ENCODE assay signal across 8 mouse cellular contexts in genomic region chr13:15762901-15763417, GRCm38 (mm10).
DNase-seq lines count a peak whose midpoint lies in the region; ATAC-seq and TF ChIP-seq lines count a peak whose summit lies in the region.

No protein-coding gene starts in this region.

- H3K9me3 ChIP-seq in kidney, embryonic 15.5 days (replicated peaks), result no peaks in the 10 kb centered on the region
- H3K9me3 ChIP-seq in hindbrain, embryonic 14.5 days (ENCODE audit: control insufficient read depth, low read length), result no peaks in the 10 kb centered on the region
- H3K9me3 ChIP-seq in liver, postnatal 0 days (ENCODE audit: low read length), result no peaks in the 10 kb centered on the region

- peak; percentile 76 for TF ChIP-seq CTCF in liver, postnatal 0 days (IDR thresholded peaks at IDR 0.05; ENCODE audit: low read depth)

- ATAC-seq in kidney, embryonic 15.5 days (replicated peaks; ENCODE audit: low FRiP score), result no peak
- no peak for ATAC-seq in hindbrain, embryonic 14.5 days (ENCODE audit: low FRiP score)
- no peak for ATAC-seq in liver, postnatal 0 days

- H3K9ac ChIP-seq in kidney, embryonic 15.5 days, result no peak overlapping the region
- no peak overlapping the region for H3K9ac ChIP-seq in hindbrain, embryonic 14.5 days
- no peak overlapping the region for H3K9ac ChIP-seq in liver, postnatal 0 days (replicated peaks)

- 44% methylated on average over 6 of the region's 6 CpGs for WGBS in kidney, embryonic 15.5 days
- WGBS in hindbrain, embryonic 14.5 days, result 40% methylated on average over 6 of the region's 6 CpGs
- WGBS in liver, postnatal 0 days (ENCODE audit: insufficient replicate concordance), result 38% methylated on average over 6 of the region's 6 CpGs

- no peak for TF ChIP-seq EP300 in liver, postnatal 0 days (IDR thresholded peaks at IDR 0.05; ENCODE audit: low read depth)

- peaks cover 4% of the 10 kb centered on the region for H3K4me1 ChIP-seq in kidney, embryonic 15.5 days
- peaks cover 15% of the 10 kb centered on the region for H3K4me1 ChIP-seq in hindbrain, embryonic 14.5 days (replicated peaks; ENCODE audit: control insufficient read depth, insufficient read depth, low read length)
- peaks cover 4% of the 10 kb centered on the region; the same call in 1 of the 2 replicates for H3K4me1 ChIP-seq in liver, postnatal 0 days (ENCODE audit: insufficient read depth)

- H3K4me3 ChIP-seq in kidney, embryonic 15.5 days (replicated peaks), result no peak overlapping the region
- no peak overlapping the region for H3K4me3 ChIP-seq in hindbrain, embryonic 14.5 days (replicated peaks; ENCODE audit: low read length)
- H3K4me3 ChIP-seq in liver, postnatal 0 days (ENCODE audit: low read depth, low read length), result no peak overlapping the region

- no peak overlapping the region for H3K4me2 ChIP-seq in kidney, embryonic 15.5 days
- no peak overlapping the region for H3K4me2 ChIP-seq in hindbrain, embryonic 14.5 days (replicated peaks)
- no peak overlapping the region for H3K4me2 ChIP-seq in liver, postnatal 0 days (ENCODE audit: low read depth, low read length)

- H3K36me3 ChIP-seq in kidney, embryonic 15.5 days, result no peaks in the 10 kb centered on the region
- H3K36me3 ChIP-seq in hindbrain, embryonic 14.5 days (replicated peaks; ENCODE audit: control insufficient read depth, insufficient read depth), result no peaks in the 10 kb centered on the region
- no peaks in the 10 kb centered on the region for H3K36me3 ChIP-seq in liver, postnatal 0 days (replicated peaks; ENCODE audit: insufficient read depth, low read length)

- peaks cover 3% of the 10 kb centered on the region; the same call in 1 of the 2 replicates for H3K27me3 ChIP-seq in kidney, embryonic 15.5 days
- no peaks in the 10 kb centered on the region for H3K27me3 ChIP-seq in hindbrain, embryonic 14.5 days (ENCODE audit: control insufficient read depth, insufficient read depth, low read length)
- H3K27me3 ChIP-seq in liver, postnatal 0 days (ENCODE audit: insufficient read depth, low read length), result 0 out of 2 replicates have a peak, but pooled peaks cover 3% of the 10 kb centered on the region

- H3K27ac ChIP-seq in kidney, embryonic 15.5 days, result no peak overlapping the region
- H3K27ac ChIP-seq in hindbrain, embryonic 14.5 days, result no peak overlapping the region
- H3K27ac ChIP-seq in liver, postnatal 0 days (ENCODE audit: low read depth), result no peak overlapping the region

- peak; percentile 7 to 17 for DNase-seq in kidney, adult 8-10 months
- DNase-seq in Muller cell, postnatal 12 days (ENCODE audit: inconsistent ontology term), result peak; percentile 34
- peak; percentile 83 for DNase-seq in embryo, embryonic 10 days (ENCODE audit: low spot score)
- DNase-seq in hindbrain, embryonic 14.5 days (ENCODE audit: low spot score), result peak; percentile 83
- no peak for DNase-seq in liver, postnatal 0 days
- DNase-seq in right cerebral cortex, postnatal 10 days (ENCODE audit: low spot score in 2 of 2), result peak; percentile 48 to 70
- DNase-seq in spleen, postnatal 4 days (ENCODE audit: low spot score in 2 of 2), result no peak

Comparison
In these comparisons a context has a peak if more than half of its experiments do, and no peak if none do; other contexts are left out.
1. DNase-seq: peak in kidney, adult 8-10 months (2 of 2), Muller cell, postnatal 12 days (single experiment), embryo, embryonic 10 days (single experiment), hindbrain, embryonic 14.5 days (single experiment) and right cerebral cortex, postnatal 10 days (2 of 2); none in liver, postnatal 0 days (single experiment) and spleen, postnatal 4 days (0 of 2).